Mouse (Mus musculus) intestine, embryonic 16.5 days (tissue): ENCODE measurements at regions not wholly inside any gene's neighbourhood (a gene's known extent, or its start where the extent isn't known, plus 50 kb on each side); places are given as distances from the start of the nearest gene placed in this dataset.

Experiments used
- ATAC-seq: fragments of 200-750 bp; cut with Nextera tagmentation; 2 replicates; pipeline ENCODE4 v1.8.0; 2017; ENCODE audit warnings: moderate TSS enrichment, moderate library complexity
- H3K27ac ChIP-seq: fragments of 300-500 bp; sonication (generic); 2 replicates; pipeline ENCODE4 v1.5.1; 2014; ENCODE audit warnings: mild to moderate bottlenecking, low read length
- H3K27me3 ChIP-seq: fragments of 300-500 bp; sonication (generic); replicated peaks from 2 replicates; pipeline ENCODE4 v1.6.1; 2014; ENCODE audit warnings: low read length, control low read depth, mixed read lengths; ENCODE audit not compliant: control insufficient read depth, insufficient read depth
- H3K36me3 ChIP-seq: fragments of 300-500 bp; sonication (generic); 2 replicates; pipeline ENCODE4 v1.6.1; 2014; ENCODE audit warnings: low read length, control low read depth; ENCODE audit not compliant: control insufficient read depth, insufficient read depth
- H3K4me1 ChIP-seq: fragments of 300-500 bp; sonication (generic); 2 replicates; pipeline ENCODE4 v1.6.1; 2014; ENCODE audit warnings: low read length, control low read depth, mixed read lengths; ENCODE audit not compliant: control insufficient read depth, insufficient read depth
- H3K4me2 ChIP-seq: fragments of 300-500 bp; sonication (generic); 2 replicates; pipeline ENCODE4 v1.6.1; 2014; ENCODE audit warnings: low read depth, low read length, control low read depth
- H3K4me3 ChIP-seq: fragments of 300-500 bp; sonication (generic); 2 replicates; pipeline ENCODE4 v1.5.1; 2014; ENCODE audit warnings: mild to moderate bottlenecking, low read length
- H3K9ac ChIP-seq: fragments of 300-500 bp; sonication (generic); 2 replicates; pipeline ENCODE4 v1.6.1; 2014; ENCODE audit warnings: low read depth, low read length
- H3K9me3 ChIP-seq: fragments of 300-500 bp; sonication (generic); 2 replicates; pipeline ENCODE4 v1.6.1; 2016; ENCODE audit warnings: low read length, control low read depth; ENCODE audit not compliant: control insufficient read depth
- WGBS: fragments of 180-500 bp; shearing (Covaris S2); extraction: QIAGEN DNeasy Blood & Tissue Kit; methylation state at CpG from one replicate; pipeline ENCODE4 v1.1.7; 2014; 5-methylcytosine and 5-hydroxymethylcytosine counted together

- H3K9me3 ChIP-seq, result no peaks in the 10 kb centered on the region
- no peak overlapping the region for H3K27ac ChIP-seq
- H3K4me2 ChIP-seq, result no peak overlapping the region
- H3K36me3 ChIP-seq, result no peaks in the 10 kb centered on the region
- no peak overlapping the region for H3K9ac ChIP-seq
- no peak for ATAC-seq
- no peaks in the 10 kb centered on the region for H3K27me3 ChIP-seq
- 72% methylated on average over 3 of the region's 3 CpGs for WGBS
- no peak overlapping the region for H3K4me3 ChIP-seq
- no peaks in the 10 kb centered on the region for H3K4me1 ChIP-seq
These were observed 327.7 kb downstream of the Gsdmc2 start for GRCm38 (mm10) chr15:63517301-63517700.

- Histone ChIP-seq H3K4me3 (no peak overlapping the region), H3K4me1 (no peaks in the 10 kb centered on the region), H3K27me3 (no peaks in the 10 kb centered on the region), H3K9me3 (no peaks in the 10 kb centered on the region), H3K27ac (no peak overlapping the region), H3K9ac (no peak overlapping the region), H3K36me3 (no peaks in the 10 kb centered on the region), H3K4me2 (no peak overlapping the region)
- 79% methylated on average over 1 of the region's 1 CpGs for WGBS
- no peak for ATAC-seq
These were observed 344.5 kb downstream of the Gsdmc2 start for GRCm38 (mm10) chr15:63500453-63500852.

DNA sequence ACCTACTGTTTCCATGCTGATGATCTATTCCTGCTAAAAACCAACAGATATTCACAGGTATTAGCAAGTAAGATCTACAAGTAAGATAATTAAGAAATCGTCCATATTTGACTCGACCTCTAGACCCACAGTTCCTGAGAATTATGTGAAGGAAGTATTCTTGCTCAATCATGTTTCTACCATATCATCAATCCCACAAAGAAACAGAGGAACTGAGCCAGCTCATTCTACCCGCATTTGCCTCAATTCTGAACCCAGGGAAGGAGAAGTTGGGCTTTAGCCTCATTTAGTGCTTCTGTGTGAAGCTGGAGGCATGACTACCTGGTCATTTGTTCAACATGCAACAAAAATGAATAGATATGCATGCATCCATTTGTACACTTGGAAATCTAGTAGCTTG, 346.5 kb downstream of the Gsdmc2 start:
- Histone ChIP-seq H3K4me1 (no peaks in the 10 kb centered on the region), H3K4me2 (no peak overlapping the region)
- no peak for ATAC-seq

DNA sequence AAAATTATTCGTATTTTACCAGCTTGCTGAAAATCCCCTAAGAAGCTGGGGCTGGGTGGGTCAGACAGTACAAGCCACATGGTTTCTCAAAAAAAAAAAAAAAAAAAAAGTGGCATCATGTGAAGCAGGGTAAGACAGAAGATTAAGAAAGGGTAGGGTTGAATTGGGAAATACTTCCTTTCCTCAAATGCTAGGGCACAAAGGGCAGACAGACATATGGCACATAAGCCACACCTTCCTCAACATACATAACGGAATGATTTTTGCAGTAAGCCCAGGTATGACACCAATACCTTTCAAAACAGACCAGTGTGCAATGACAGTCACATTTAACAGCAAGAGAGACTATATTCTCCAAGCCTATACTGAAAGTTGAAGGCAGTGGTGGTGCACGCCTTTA, 347.8 kb downstream of the Gsdmc2 start:
- WGBS, result 92% methylated on average over 3 of the region's 3 CpGs
- H3K4me2 ChIP-seq, result no peak overlapping the region
- H3K9me3 ChIP-seq, result no peaks in the 10 kb centered on the region
- no peak overlapping the region for H3K4me3 ChIP-seq
- no peak overlapping the region for H3K9ac ChIP-seq
- no peak for ATAC-seq
- H3K27ac ChIP-seq, result no peak overlapping the region
- H3K36me3 ChIP-seq, result no peaks in the 10 kb centered on the region
- no peaks in the 10 kb centered on the region for H3K4me1 ChIP-seq
- H3K27me3 ChIP-seq, result no peaks in the 10 kb centered on the region

More for the DNA sequence above, 346.5 kb downstream of the Gsdmc2 start:
- H3K36me3 ChIP-seq, result no peaks in the 10 kb centered on the region
- 82% methylated on average over 3 of the region's 3 CpGs for WGBS
- H3K4me3 ChIP-seq, result no peak overlapping the region
- no peak overlapping the region for H3K9ac ChIP-seq
- H3K9me3 ChIP-seq, result no peaks in the 10 kb centered on the region
- H3K27me3 ChIP-seq, result no peaks in the 10 kb centered on the region
- no peak overlapping the region for H3K27ac ChIP-seq

GRCm38 (mm10) chr15:63484910-63485309, 360.1 kb downstream of the Gsdmc2 start:
- H3K4me1 ChIP-seq, result no peaks in the 10 kb centered on the region
- no peak overlapping the region for H3K9ac ChIP-seq
- no peaks in the 10 kb centered on the region for H3K36me3 ChIP-seq
- no peak overlapping the region for H3K4me2 ChIP-seq
- ATAC-seq, result no peak
- 53% methylated on average over 5 of the region's 5 CpGs for WGBS
- no peak overlapping the region for H3K4me3 ChIP-seq
- no peaks in the 10 kb centered on the region for H3K27me3 ChIP-seq
- H3K9me3 ChIP-seq, result no peaks in the 10 kb centered on the region
- H3K27ac ChIP-seq, result 0 out of 2 replicates have a peak overlapping the region, but pooled peaks have one; percentile 17

GRCm38 (mm10) chr15:63484217-63484887, 360.6 kb downstream of the Gsdmc2 start:
- peak; percentile 86 for ATAC-seq
- H3K4me2 ChIP-seq, result no peak overlapping the region
- whole genome bisulfite sequencing, result 16% methylated on average over 4 of the region's 4 CpGs

GRCm38 (mm10) chr15:63479270-63479805, 365.6 kb downstream of the Gsdmc2 start:
- Histone ChIP-seq H3K36me3 (no peaks in the 10 kb centered on the region), H3K4me1 (no peaks in the 10 kb centered on the region), H3K27me3 (no peaks in the 10 kb centered on the region), H3K9ac (no peak overlapping the region), H3K27ac (no peak overlapping the region), H3K4me3 (no peak overlapping the region), H3K4me2 (no peak overlapping the region), H3K9me3 (no peaks in the 10 kb centered on the region)
- 59% methylated on average over 1 of the region's 1 CpGs for WGBS
- no peak for ATAC-seq

More at GRCm38 (mm10) chr15:63484217-63484887, 360.6 kb downstream of the Gsdmc2 start:
- peak overlapping the region; percentile 46 for H3K27ac ChIP-seq
- no peaks in the 10 kb centered on the region for H3K36me3 ChIP-seq
- H3K9me3 ChIP-seq, result no peaks in the 10 kb centered on the region
- no peak overlapping the region for H3K9ac ChIP-seq
- no peaks in the 10 kb centered on the region for H3K4me1 ChIP-seq
- H3K4me3 ChIP-seq, result no peak overlapping the region
- H3K27me3 ChIP-seq, result no peaks in the 10 kb centered on the region

DNA sequence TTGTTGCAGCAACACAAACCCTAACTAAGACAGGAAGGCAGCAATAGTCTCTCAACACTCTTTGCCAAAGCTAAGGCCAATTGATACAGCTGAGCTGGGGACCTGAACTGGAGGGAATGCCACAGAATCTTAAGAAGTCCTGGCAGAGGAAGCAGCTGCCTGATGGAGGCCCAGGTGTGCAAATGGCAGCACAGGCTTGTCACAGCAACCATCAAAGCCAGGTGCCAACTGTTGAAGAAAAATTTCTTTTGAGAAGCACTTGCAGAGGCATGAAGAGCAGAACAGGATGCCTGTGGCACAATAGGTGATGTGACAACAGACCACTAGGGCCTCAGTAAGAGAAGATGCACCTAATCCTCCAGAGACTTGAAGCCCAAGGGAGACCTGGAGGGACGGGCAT, 378.1 kb downstream of the Gsdmc2 start:
- Histone ChIP-seq H3K4me2 (no peak overlapping the region), H3K9me3 (no peaks in the 10 kb centered on the region), H3K4me3 (no peak overlapping the region), H3K27ac (no peak overlapping the region), H3K9ac (no peak overlapping the region), H3K27me3 (no peaks in the 10 kb centered on the region), H3K36me3 (no peaks in the 10 kb centered on the region), H3K4me1 (no peaks in the 10 kb centered on the region)
- ATAC-seq, result no peak
- 96% methylated on average over 1 of the region's 1 CpGs for WGBS

DNA sequence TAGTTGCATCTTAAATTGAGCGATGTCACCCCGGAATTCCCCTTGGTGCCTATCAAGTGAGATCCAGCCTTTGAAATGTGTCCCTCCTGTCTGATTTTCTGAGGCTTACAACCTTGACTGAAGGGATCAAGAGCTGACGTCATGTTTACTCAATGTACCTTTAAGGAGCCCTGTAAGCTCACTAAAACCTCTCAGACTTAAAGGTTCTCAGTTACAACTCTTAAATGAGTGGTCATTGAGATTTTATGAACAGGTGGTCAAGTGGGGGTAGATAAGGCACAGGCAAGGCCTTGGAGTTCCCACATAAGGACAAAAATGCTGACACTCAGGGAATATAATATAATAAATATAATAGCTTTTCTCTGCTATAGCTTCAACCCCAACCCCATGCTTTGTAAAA, 392.4 kb downstream of the Gsdmc2 start:
- no peak overlapping the region for H3K4me2 ChIP-seq
- H3K4me1 ChIP-seq, result no peaks in the 10 kb centered on the region
- no peak overlapping the region for H3K4me3 ChIP-seq
- no peaks in the 10 kb centered on the region for H3K9me3 ChIP-seq
- WGBS, result 80% methylated on average over 3 of the region's 3 CpGs
- no peaks in the 10 kb centered on the region for H3K27me3 ChIP-seq
- no peak overlapping the region for H3K27ac ChIP-seq
- H3K36me3 ChIP-seq, result no peaks in the 10 kb centered on the region
- H3K9ac ChIP-seq, result no peak overlapping the region
- no peak for ATAC-seq

GRCm38 (mm10) chr15:63446288-63446687, 398.7 kb downstream of the Gsdmc2 start:
- Histone ChIP-seq H3K27ac (no peak overlapping the region), H3K9me3 (no peaks in the 10 kb centered on the region), H3K4me3 (no peak overlapping the region), H3K27me3 (no peaks in the 10 kb centered on the region), H3K36me3 (no peaks in the 10 kb centered on the region), H3K4me1 (no peaks in the 10 kb centered on the region), H3K4me2 (no peak overlapping the region), H3K9ac (no peak overlapping the region)
- ATAC-seq, result no peak
- WGBS, result 70% methylated on average over 4 of the region's 4 CpGs
